ENCODE assay signal across 9 mouse cellular contexts in the genomic region with DNA sequence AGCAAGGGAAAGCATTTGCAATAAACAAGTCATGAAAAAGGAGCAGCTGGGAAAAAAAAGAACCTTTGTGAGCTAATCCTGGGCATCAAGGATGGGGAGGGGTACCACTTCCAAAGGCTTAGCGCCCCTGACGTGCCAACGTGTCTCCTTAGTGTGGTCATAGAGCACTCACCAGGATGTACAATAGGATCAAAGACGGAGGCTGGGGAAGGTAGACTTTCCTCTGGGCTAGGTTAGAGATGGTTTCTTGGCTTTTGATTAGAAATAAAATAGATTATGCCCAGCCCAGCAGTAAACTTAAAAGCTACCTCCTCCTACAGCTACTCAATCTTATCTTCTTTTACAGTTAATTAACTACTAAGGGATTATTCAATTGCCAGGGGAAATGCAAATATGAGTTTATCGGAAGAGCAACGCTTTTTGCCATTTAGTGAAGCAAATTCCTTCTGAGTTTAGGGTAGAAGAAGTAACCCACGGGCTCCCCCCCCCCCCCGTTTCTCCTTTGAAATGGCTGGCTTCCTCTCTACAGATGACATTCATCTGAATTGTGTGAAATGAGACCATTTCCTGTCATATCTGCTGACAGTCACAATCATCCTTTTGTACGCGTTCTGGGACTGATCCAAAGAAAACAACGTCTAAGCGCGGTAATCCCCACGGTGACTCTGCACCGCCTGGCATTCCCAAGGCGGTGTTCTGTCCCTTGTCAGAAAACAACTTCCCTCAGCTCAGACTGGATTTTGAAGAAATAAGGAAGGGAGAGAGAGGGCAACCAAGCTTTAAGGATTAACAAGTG.
DNase-seq lines count a peak whose midpoint lies in the region; TF ChIP-seq lines count a peak whose summit lies in the region.
"Had no signal": no experiment of that assay in that cellular context is flagged by ENCODE, and none has a peak within 500 bp of the region (broad histone marks: within the 10 kb centered on the region; RNA-seq: fewer than 3 reads in every experiment).

No protein-coding gene starts in this region.

- intact Hi-C loops in heart, postnatal 10 days (cut with DNase I) = loop anchor here (5.0 kb wide), 1 partner anchor 201 kb away; a partner anchor contains a TSS

- DNase-seq in heart, adult 11 months = peak; percentile 95
- no peak for DNase-seq in heart, postnatal 4 days
- peak; percentile 79 for DNase-seq in brain, embryonic 14.5 days (ENCODE audit: low read depth)
- DNase-seq in heart, postnatal 10 days = peak; percentile 55 to 56
- peak; percentile 60 for DNase-seq in lung, postnatal 10 days
- no peak for DNase-seq in T-cell, adult 2 months (ENCODE audit: low spot score)
- DNase-seq in right cerebral cortex, adult 2 months (ENCODE audit: low spot score in 2 of 2) = no peak
- DNase-seq in adrenal gland, postnatal 4 days (ENCODE audit: low spot score in 2 of 2) = no peak
- DNase-seq: cerebellum, postnatal 14 days had no signal

- TF ChIP-seq POLR2A in brain, embryonic 14.5 days (IDR thresholded peaks at IDR 0.05; ENCODE audit: borderline replicate concordance, extremely low read depth, insufficient read depth, insufficient read length, poor library complexity, severe bottlenecking) = no peak

- TF ChIP-seq CTCF in brain, embryonic 14.5 days (IDR thresholded peaks at IDR 0.05; ENCODE audit: borderline replicate concordance, extremely low read depth, insufficient read depth, insufficient read length) = no peak

Comparison
In these comparisons a context has a peak if more than half of its experiments do, and no peak if none do; other contexts are left out.
1. DNase-seq: peak in heart, adult 11 months (single experiment), brain, embryonic 14.5 days (single experiment), heart, postnatal 10 days (2 of 2) and lung, postnatal 10 days (single experiment); none in heart, postnatal 4 days (single experiment), T-cell, adult 2 months (single experiment), right cerebral cortex, adult 2 months (0 of 2) and adrenal gland, postnatal 4 days (0 of 2).